Mouse (Mus musculus) limb, embryonic 11.5 days (tissue): ENCODE measurements at regions not wholly inside any gene's neighbourhood (a gene's known extent, or its start where the extent isn't known, plus 50 kb on each side); places are given as distances from the start of the nearest gene placed in this dataset.

Source experiments
- ATAC-seq: fragments of 200-750 bp; cut with Nextera tagmentation; 2 replicates; pipeline ENCODE4 v1.8.0; 2017; ENCODE audit warnings: low read depth; ENCODE audit not compliant: insufficient number of reproducible peaks, low FRiP score, low TSS enrichment
- DNase-seq: peaks from one replicate; pipeline ENCODE4 v3.0.0-alpha.2; 2015; ENCODE audit warnings: low spot score
- H3K27ac ChIP-seq: fragments of 300-500 bp; sonication (generic); replicated peaks from 2 replicates; pipeline ENCODE4 v1.5.1; 2014; ENCODE audit warnings: low read depth, mild to moderate bottlenecking, low read length
- H3K27me3 ChIP-seq: fragments of 300-500 bp; sonication (generic); 2 replicates; pipeline ENCODE4 v1.6.1; 2014; ENCODE audit warnings: mild to moderate bottlenecking, low read length, mixed read lengths; ENCODE audit not compliant: control insufficient read depth, insufficient read depth
- H3K36me3 ChIP-seq: fragments of 300-500 bp; sonication (generic); 2 replicates; pipeline ENCODE4 v1.6.1; 2014; ENCODE audit warnings: mild to moderate bottlenecking, low read length, moderate library complexity, mixed read lengths; ENCODE audit not compliant: control insufficient read depth, insufficient read depth
- H3K4me1 ChIP-seq: fragments of 300-500 bp; sonication (generic); 2 replicates; pipeline ENCODE4 v1.6.1; 2014; ENCODE audit warnings: low read length, mixed read lengths; ENCODE audit not compliant: control insufficient read depth, insufficient read depth
- H3K4me2 ChIP-seq: fragments of 300-500 bp; sonication (generic); 2 replicates; pipeline ENCODE4 v1.6.1; 2014; ENCODE audit warnings: low read depth, mild to moderate bottlenecking, moderate library complexity; ENCODE audit not compliant: severe bottlenecking
- H3K4me3 ChIP-seq: fragments of 300-500 bp; sonication (generic); 2 replicates; pipeline ENCODE4 v1.5.1; 2014; ENCODE audit warnings: low read depth, low read length
- H3K9ac ChIP-seq: fragments of 300-500 bp; sonication (generic); 2 replicates; pipeline ENCODE4 v1.6.1; 2014; ENCODE audit warnings: mild to moderate bottlenecking, low read length
- H3K9me3 ChIP-seq: fragments of 300-500 bp; sonication (generic); 2 replicates; pipeline ENCODE4 v1.6.1; 2016; ENCODE audit warnings: low read length; ENCODE audit not compliant: control insufficient read depth
- WGBS: fragments of 180-500 bp; shearing (Covaris S2); extraction: QIAGEN DNeasy Blood & Tissue Kit; methylation state at CpG from one replicate; pipeline ENCODE4 v1.1.7; 2014; 5-methylcytosine and 5-hydroxymethylcytosine counted together

GRCm38 (mm10) chr13:59956441-59956840 lies 133.5 kb upstream of the Tut7 start:
- Histone ChIP-seq H3K27ac (no peak overlapping the region), H3K27me3 (no peaks in the 10 kb centered on the region), H3K36me3 (no peaks in the 10 kb centered on the region), H3K4me1 (no peaks in the 10 kb centered on the region; the same call in 1 of the 2 replicates), H3K4me3 (no peak overlapping the region), H3K9ac (no peak overlapping the region), H3K9me3 (no peaks in the 10 kb centered on the region), H3K4me2 (no peak overlapping the region)
- WGBS, result 75% methylated on average over 2 of the region's 2 CpGs
- 0 out of 2 replicates have a peak, but pooled peaks have one; percentile 60 for ATAC-seq
- no peak for DNase-seq

- Histone ChIP-seq H3K9me3 (no peaks in the 10 kb centered on the region), H3K4me2 (no peak overlapping the region), H3K4me1 (peaks cover 2% of the 10 kb centered on the region; the same call in 1 of the 2 replicates), H3K9ac (no peak overlapping the region), H3K27ac (no peak overlapping the region), H3K36me3 (no peaks in the 10 kb centered on the region), H3K27me3 (no peaks in the 10 kb centered on the region), H3K4me3 (no peak overlapping the region)
- DNase-seq, result peak; percentile 58
- WGBS, result 48% methylated on average over 4 of the region's 4 CpGs
- ATAC-seq, result no peak
Measured at GRCm38 (mm10) chr13:59952809-59953208, 129.9 kb upstream of the Tut7 start.

- Histone ChIP-seq H3K4me2 (no peak overlapping the region), H3K4me3 (no peak overlapping the region), H3K9ac (no peak overlapping the region), H3K27me3 (no peaks in the 10 kb centered on the region), H3K36me3 (no peaks in the 10 kb centered on the region), H3K4me1 (peaks cover 2% of the 10 kb centered on the region; the same call in 1 of the 2 replicates), H3K9me3 (no peaks in the 10 kb centered on the region), H3K27ac (no peak overlapping the region)
- no peak for DNase-seq
- WGBS, result 70% methylated on average over 3 of the region's 3 CpGs
- ATAC-seq, result no peak
Measured at GRCm38 (mm10) chr13:59952116-59952515, 129.2 kb upstream of the Tut7 start.

GRCm38 (mm10) chr13:59950281-59950680 lies 127.3 kb upstream of the Tut7 start:
- no peaks in the 10 kb centered on the region for H3K36me3 ChIP-seq
- 86% methylated on average over 3 of the region's 3 CpGs for WGBS
- DNase-seq (no peak), ATAC-seq (no peak)
- no peaks in the 10 kb centered on the region for H3K9me3 ChIP-seq
- no peak overlapping the region for H3K4me3 ChIP-seq
- no peak overlapping the region for H3K27ac ChIP-seq
- H3K4me1 ChIP-seq, result peaks cover 2% of the 10 kb centered on the region; the same call in 1 of the 2 replicates
- no peak overlapping the region for H3K9ac ChIP-seq
- no peak overlapping the region for H3K4me2 ChIP-seq
- no peaks in the 10 kb centered on the region for H3K27me3 ChIP-seq

- no peak overlapping the region for H3K27ac ChIP-seq
- peaks cover 2% of the 10 kb centered on the region; the same call in 1 of the 2 replicates for H3K4me1 ChIP-seq
- 91% methylated on average over 6 of the region's 6 CpGs for WGBS
Measured at GRCm38 (mm10) chr13:59949471-59949870, 126.5 kb upstream of the Tut7 start.

GRCm38 (mm10) chr13:59948496-59949138 lies 125.7 kb upstream of the Tut7 start:
- Histone ChIP-seq H3K9ac (no peak overlapping the region), H3K4me3 (no peak overlapping the region), H3K27ac (no peak overlapping the region), H3K4me1 (peaks cover 2% of the 10 kb centered on the region; the same call in 1 of the 2 replicates), H3K27me3 (no peaks in the 10 kb centered on the region), H3K4me2 (no peak overlapping the region), H3K9me3 (no peaks in the 10 kb centered on the region), H3K36me3 (no peaks in the 10 kb centered on the region)
- no peak for ATAC-seq
- DNase-seq, result no peak
- WGBS, result 76% methylated on average over 15 of the region's 15 CpGs

More at GRCm38 (mm10) chr13:59949471-59949870, 126.5 kb upstream of the Tut7 start:
- H3K4me3 ChIP-seq, result no peak overlapping the region
- no peak for DNase-seq
- no peak overlapping the region for H3K9ac ChIP-seq
- H3K27me3 ChIP-seq, result no peaks in the 10 kb centered on the region
- H3K4me2 ChIP-seq, result no peak overlapping the region
- ATAC-seq, result no peak
- H3K36me3 ChIP-seq, result no peaks in the 10 kb centered on the region
- no peaks in the 10 kb centered on the region for H3K9me3 ChIP-seq

GRCm38 (mm10) chr13:59947461-59947860 lies 124.5 kb upstream of the Tut7 start:
- DNase-seq (no peak), ATAC-seq (no peak)
- Histone ChIP-seq H3K27me3 (no peaks in the 10 kb centered on the region), H3K36me3 (no peaks in the 10 kb centered on the region), H3K4me3 (no peak overlapping the region), H3K27ac (no peak overlapping the region), H3K4me1 (0 out of 2 replicates have a peak, but pooled peaks cover 2% of the 10 kb centered on the region), H3K9me3 (no peaks in the 10 kb centered on the region), H3K9ac (no peak overlapping the region), H3K4me2 (no peak overlapping the region)
- WGBS, result 61% methylated on average over 5 of the region's 5 CpGs

- Histone ChIP-seq H3K4me1 (0 out of 2 replicates have a peak, but pooled peaks cover 2% of the 10 kb centered on the region), H3K9me3 (no peaks in the 10 kb centered on the region), H3K36me3 (no peaks in the 10 kb centered on the region), H3K9ac (no peak overlapping the region), H3K27ac (no peak overlapping the region), H3K27me3 (no peaks in the 10 kb centered on the region), H3K4me3 (no peak overlapping the region), H3K4me2 (no peak overlapping the region)
- DNase-seq (no peak), ATAC-seq (no peak)
- 74% methylated on average over 4 of the region's 4 CpGs for WGBS
Measured at GRCm38 (mm10) chr13:59946509-59946908, 123.6 kb upstream of the Tut7 start.

- DNase-seq (no peak), ATAC-seq (no peak)
- H3K9me3 ChIP-seq, result no peaks in the 10 kb centered on the region
- no peak overlapping the region for H3K9ac ChIP-seq
- peaks cover 2% of the 10 kb centered on the region; the same call in 1 of the 2 replicates for H3K4me1 ChIP-seq
- H3K27me3 ChIP-seq, result no peaks in the 10 kb centered on the region
- H3K4me3 ChIP-seq, result no peak overlapping the region
- WGBS, result 88% methylated on average over 1 of the region's 1 CpGs
- no peaks in the 10 kb centered on the region for H3K36me3 ChIP-seq
- H3K4me2 ChIP-seq, result no peak overlapping the region
- no peak overlapping the region for H3K27ac ChIP-seq
Measured at GRCm38 (mm10) chr13:59945631-59946030, 122.7 kb upstream of the Tut7 start.
